Mouse (Mus musculus) CH12.LX (cell line): ENCODE measurements around the gene Mcl1. TPM values are rescaled to one million over a fixed set of nuclear protein-coding genes. Genes with fewer than 3 reads are reported as not detected.

Experiments used
- DNase-seq: peaks from one replicate; pipeline ENCODE4 v3.0.0-alpha.2; 2013; ENCODE audit errors: extremely low read depth
- H3K27ac ChIP-seq: 2 replicates; pipeline ENCODE4 v1.5.1; 2012; ENCODE audit warnings: low read depth, mild to moderate bottlenecking, control low read depth, moderate library complexity; ENCODE audit not compliant: insufficient read depth
- H3K27me3 ChIP-seq: replicated peaks from 2 replicates; pipeline ENCODE3; 2012; ENCODE audit warnings: inconsistent platforms
- H3K36me3 ChIP-seq, 2 experiments: replicated peaks in 1 of 2; 2 replicates each; pipeline versions ENCODE3 to v1.6.1; 2012; ENCODE audit warnings: inconsistent platforms in 1 of 2, low read length in 1 of 2, mild to moderate bottlenecking in 1 of 2, mixed read lengths in 1 of 2, moderate library complexity in 1 of 2; ENCODE audit not compliant: control insufficient read depth in 1 of 2, insufficient read depth in 1 of 2
- H3K4me1 ChIP-seq, 2 experiments: 2 replicates each; pipeline ENCODE4 v1.6.1; 2012; ENCODE audit warnings: inconsistent platforms in 1 of 2, moderate library complexity in 1 of 2; ENCODE audit not compliant: insufficient read depth in 2 of 2, control insufficient read depth in 1 of 2
- H3K4me2 ChIP-seq: 2 replicates; pipeline ENCODE4 v1.6.1; 2012; ENCODE audit warnings: low read depth, mild to moderate bottlenecking, control low read depth; ENCODE audit not compliant: poor library complexity, insufficient read depth, severe bottlenecking
- H3K4me3 ChIP-seq, 3 experiments: fragments of 150-350 bp in 1 of 3; sonication (generic) in 1 of 3; replicated peaks in 1 of 3; 2 replicates each; pipeline versions ENCODE3 to v1.5.1; 2011 to 2012; ENCODE audit warnings: low read depth in 2 of 3, low read length in 2 of 3, mild to moderate bottlenecking in 2 of 3, moderate library complexity in 2 of 3, control low read depth in 1 of 3, improper control_type of control experiment in 1 of 3, inconsistent platforms in 1 of 3, mixed read lengths in 1 of 3; ENCODE audit not compliant: poor library complexity in 1 of 3
- H3K79me2 ChIP-seq: replicated peaks from 2 replicates; pipeline ENCODE4 v1.6.1; 2012; ENCODE audit warnings: mild to moderate bottlenecking, moderate library complexity; ENCODE audit not compliant: control insufficient read depth, poor library complexity, insufficient read depth, severe bottlenecking; ENCODE audit errors: extremely low read depth
- H3K9ac ChIP-seq: 2 replicates; pipeline ENCODE4 v1.6.1; 2012; ENCODE audit warnings: low read depth, mild to moderate bottlenecking, control low read depth, moderate library complexity; ENCODE audit not compliant: insufficient read depth
- H3K9me3 ChIP-seq: replicated peaks from 2 replicates; pipeline ENCODE3; 2012; ENCODE audit warnings: low read length, inconsistent platforms, mixed read lengths
- BHLHE40 ChIP-seq: IDR thresholded peaks from 2 replicates; pipeline ENCODE4 v1.6.1; 2011; ENCODE audit warnings: mild to moderate bottlenecking, low read depth, low read length, improper control_type of control experiment
- CHD1 ChIP-seq: IDR thresholded peaks from 2 replicates; pipeline ENCODE4 v1.6.1; 2012; ENCODE audit warnings: low read depth, low read length, improper control_type of control experiment, inconsistent platforms
- CHD2 ChIP-seq: IDR thresholded peaks from 2 replicates; pipeline ENCODE4 v1.6.1; 2011; ENCODE audit warnings: low read length, improper control_type of control experiment
- CTCF ChIP-seq, 2 experiments: IDR thresholded peaks in 1 of 2; conservative IDR thresholded peaks in 1 of 2; 2 replicates each; pipeline ENCODE4 v1.5.1; 2011 to 2012; ENCODE audit warnings: low read depth in 2 of 2, low read length in 2 of 2, improper control_type of control experiment in 1 of 2, inconsistent platforms in 1 of 2, mild to moderate bottlenecking in 1 of 2, moderate library complexity in 1 of 2
- E2F4 ChIP-seq: IDR thresholded peaks from 2 replicates; pipeline ENCODE4 v1.6.1; 2011; ENCODE audit warnings: low read depth, low read length, improper control_type of control experiment; ENCODE audit not compliant: insufficient replicate concordance
- ELF1 ChIP-seq: IDR thresholded peaks from 2 replicates; pipeline ENCODE4 v1.6.1; 2014; ENCODE audit warnings: low read depth, mild to moderate bottlenecking, inconsistent platforms, low read length, improper control_type of control experiment
- EP300 ChIP-seq: IDR thresholded peaks from 2 replicates; pipeline ENCODE4 v1.6.1; 2011; ENCODE audit warnings: low read length, improper control_type of control experiment
- ETS1 ChIP-seq: conservative IDR thresholded peaks from 2 replicates; pipeline ENCODE4 v1.6.1; 2012; ENCODE audit warnings: low read depth, mild to moderate bottlenecking, inconsistent platforms, low read length, improper control_type of control experiment, moderate library complexity
- GABPA ChIP-seq: IDR thresholded peaks from 2 replicates; pipeline ENCODE4 v1.6.1; 2012; ENCODE audit warnings: low read depth, low read length, improper control_type of control experiment, inconsistent platforms; ENCODE audit not compliant: insufficient replicate concordance
- HCFC1 ChIP-seq: IDR thresholded peaks from 2 replicates; pipeline ENCODE4 v1.6.1; 2012; ENCODE audit warnings: low read depth, mild to moderate bottlenecking, inconsistent platforms, low read length, improper control_type of control experiment
- IRF4 ChIP-seq: IDR thresholded peaks from 2 replicates; pipeline ENCODE4 v1.6.1; 2014; ENCODE audit warnings: low read depth, mild to moderate bottlenecking, inconsistent platforms, low read length, improper control_type of control experiment
- JUN ChIP-seq: IDR thresholded peaks from 2 replicates; pipeline ENCODE4 v1.6.1; 2011; ENCODE audit warnings: low read depth, mild to moderate bottlenecking, low read length, improper control_type of control experiment, moderate library complexity; ENCODE audit not compliant: insufficient read depth
- JUND ChIP-seq: conservative IDR thresholded peaks from 2 replicates; pipeline ENCODE4 v1.6.1; 2011; ENCODE audit warnings: low read depth, low read length, improper control_type of control experiment
- KAT2A ChIP-seq: IDR thresholded peaks from 2 replicates; pipeline ENCODE4 v1.6.1; 2012; ENCODE audit warnings: low read length, improper control_type of control experiment, inconsistent platforms; ENCODE audit not compliant: insufficient replicate concordance
- MAFK ChIP-seq: IDR thresholded peaks from 2 replicates; pipeline ENCODE4 v1.6.1; 2011; ENCODE audit warnings: low read length, improper control_type of control experiment; ENCODE audit not compliant: insufficient replicate concordance
- MAX ChIP-seq: IDR thresholded peaks from 2 replicates; pipeline ENCODE4 v1.6.1; 2011; ENCODE audit warnings: low read length, improper control_type of control experiment
- MAZ ChIP-seq: IDR thresholded peaks from 2 replicates; pipeline ENCODE4 v1.6.1; 2012; ENCODE audit warnings: low read depth, mild to moderate bottlenecking, inconsistent platforms, low read length, improper control_type of control experiment, moderate library complexity
- MEF2A ChIP-seq: IDR thresholded peaks from 2 replicates; pipeline ENCODE4 v1.6.1; 2014; ENCODE audit warnings: low read depth, mild to moderate bottlenecking, inconsistent platforms, low read length, improper control_type of control experiment, borderline replicate concordance
- MXI1 ChIP-seq: IDR thresholded peaks from 2 replicates; pipeline ENCODE4 v1.6.1; 2011; ENCODE audit warnings: mild to moderate bottlenecking, low read depth, low read length, improper control_type of control experiment
- MYC ChIP-seq: IDR thresholded peaks from 2 replicates; pipeline ENCODE4 v1.6.1; 2011; ENCODE audit warnings: low read depth, mild to moderate bottlenecking, improper control_type of control experiment, low read length
- NELFE ChIP-seq: IDR thresholded peaks from 2 replicates; pipeline ENCODE4 v1.6.1; 2011; ENCODE audit warnings: low read depth, low read length, improper control_type of control experiment
- NRF1 ChIP-seq: IDR thresholded peaks from 2 replicates; pipeline ENCODE4 v1.6.1; 2014; ENCODE audit warnings: low read depth, mild to moderate bottlenecking, inconsistent platforms, low read length, improper control_type of control experiment, moderate library complexity
- PAX5 ChIP-seq: IDR thresholded peaks from 2 replicates; pipeline ENCODE4 v1.6.1; 2012; ENCODE audit warnings: low read length, inconsistent platforms, mixed read lengths
- POLR2A ChIP-seq: IDR thresholded peaks from 2 replicates; pipeline ENCODE4 v1.6.1; 2011; ENCODE audit warnings: low read depth, mild to moderate bottlenecking, improper control_type of control experiment, low read length
- POLR2AphosphoS2 ChIP-seq: IDR thresholded peaks from 2 replicates; pipeline ENCODE4 v1.6.1; 2011; ENCODE audit warnings: low read depth, low read length, improper control_type of control experiment
- RAD21 ChIP-seq: IDR thresholded peaks from 2 replicates; pipeline ENCODE4 v1.6.1; 2011; ENCODE audit warnings: low read depth, mild to moderate bottlenecking, low read length, improper control_type of control experiment, moderate library complexity
- RCOR1 ChIP-seq: conservative IDR thresholded peaks from 2 replicates; pipeline ENCODE4 v1.6.1; 2012; ENCODE audit warnings: low read depth, mild to moderate bottlenecking, inconsistent platforms, low read length, improper control_type of control experiment
- SIN3A ChIP-seq: IDR thresholded peaks from 2 replicates; pipeline ENCODE4 v1.6.1; 2012; ENCODE audit warnings: low read length, improper control_type of control experiment, inconsistent platforms
- SMC3 ChIP-seq: IDR thresholded peaks from 2 replicates; pipeline ENCODE4 v1.6.1; 2011; ENCODE audit warnings: low read depth, low read length, improper control_type of control experiment
- TBP ChIP-seq: conservative IDR thresholded peaks from 2 replicates; pipeline ENCODE4 v1.6.1; 2011; ENCODE audit warnings: low read depth, low read length, improper control_type of control experiment
- TCF12 ChIP-seq: IDR thresholded peaks from 2 replicates; pipeline ENCODE4 v1.6.1; 2014; ENCODE audit warnings: low read depth, mild to moderate bottlenecking, inconsistent platforms, low read length, improper control_type of control experiment
- UBTF ChIP-seq: IDR thresholded peaks from 2 replicates; pipeline ENCODE4 v1.6.1; 2012; ENCODE audit warnings: low read depth, mild to moderate bottlenecking, inconsistent platforms, low read length, improper control_type of control experiment, moderate library complexity
- USF1 ChIP-seq: IDR thresholded peaks from 2 replicates; pipeline ENCODE4 v1.6.1; 2014; ENCODE audit warnings: low read depth, mild to moderate bottlenecking, inconsistent platforms, low read length, improper control_type of control experiment
- USF2 ChIP-seq: conservative IDR thresholded peaks from 2 replicates; pipeline ENCODE4 v1.6.1; 2011; ENCODE audit warnings: low read depth, low read length, improper control_type of control experiment
- ZC3H11A ChIP-seq: IDR thresholded peaks from 2 replicates; pipeline ENCODE4 v1.6.1; 2012; ENCODE audit warnings: low read depth, mild to moderate bottlenecking, inconsistent platforms, low read length, improper control_type of control experiment
- ZKSCAN1 ChIP-seq: IDR thresholded peaks from 2 replicates; pipeline ENCODE4 v1.6.1; 2012; ENCODE audit warnings: low read depth, inconsistent platforms, low read length, improper control_type of control experiment, borderline replicate concordance
- ZMIZ1 ChIP-seq: IDR thresholded peaks from 2 replicates; pipeline ENCODE4 v1.6.1; 2012; ENCODE audit warnings: low read depth, mild to moderate bottlenecking, inconsistent platforms, low read length, improper control_type of control experiment
- ZNF384 ChIP-seq: IDR thresholded peaks from 2 replicates; pipeline ENCODE4 v1.6.1; 2012; ENCODE audit warnings: low read depth, low read length, improper control_type of control experiment, inconsistent platforms
- dilution Hi-C: fragments of 300-500 bp; cut with MboI; formaldehyde crosslinking; loops from 2 replicates; pipeline ENCODE4 v1.14.3; 2020; ENCODE audit warnings: low sequenced_read_pairs; ENCODE audit not compliant: extremely low pct_unique_long_range_greater_than_20kb, extremely low pct_ligation_motif_present
- in situ Hi-C: fragments of 300-500 bp; cut with MboI; formaldehyde crosslinking; loops from 3 replicates; pipeline ENCODE4 v1.14.3; 2019; ENCODE audit warnings: low sequenced_read_pairs, low pct_ligation_motif_present, low pct_unique_long_range_greater_than_20kb, mixed read lengths
- polyA plus RNA-seq: library from polyadenylated mRNA; unstranded; fragments of >175 nt; gene quantifications from 2 replicates; pipeline ENCODE4 v1.2.1, GENCODE M21; 2012; ENCODE audit warnings: low read depth; ENCODE audit not compliant: insufficient read length
- total RNA-seq, 2 experiments: library from RNA; depleted of rRNA; stranded (reverse); fragments of 300-350 nt in 1 of 2; fragments of >200 nt in 1 of 2; gene quantifications; 2 replicates each; pipeline ENCODE4 v1.2.3; 2012 to 2014

The Mcl1 gene
- total and polyA plus RNA-seq, 3 experiments = 95.9 to 225 (median 188) TPM

- no peaks in the 10 kb centered on the region for H3K9me3 ChIP-seq
- peak overlapping the region; percentile 34; the same call in 1 of the 2 replicates for H3K27ac ChIP-seq
- no peaks in the 10 kb centered on the region for H3K36me3 ChIP-seq
- H3K9ac ChIP-seq = no peak overlapping the region
- H3K79me2 ChIP-seq = no peaks in the 10 kb centered on the region
- no peak for DNase-seq
- no peaks in the 10 kb centered on the region for H3K27me3 ChIP-seq
- in situ Hi-C loops (no loop called here), dilution Hi-C loops (no loop called here)
- H3K4me3 ChIP-seq = no peak overlapping the region
- TF ChIP-seq E2F4 (no peak), JUN (no peak), MYC (peak; percentile 20; the same call in 1 of the 2 replicates), GABPA (no peak), CTCF (conservative IDR thresholded peaks at IDR 0.05 in 1 of 2, IDR thresholded peaks at IDR 0.05 in 1 of 2; ENCODE audit: low read depth in 2 of 2, low read length in 2 of 2) (peak in 1 of 2 experiments; percentile 57; a peak in 2 of 4 replicates), EP300 (peak; percentile 32; the same call in 1 of the 2 replicates), MEF2A (peak; percentile 91), TBP (no peak), ELF1 (0 out of 2 replicates have a peak, but pooled peaks have one; percentile 19), CHD1 (no peak), KAT2A (0 out of 2 replicates have a peak, but pooled peaks have one; percentile 28), HCFC1 (0 out of 2 replicates have a peak, but pooled peaks have one; percentile 11), MXI1 (no peak), RAD21 (peak; percentile 58), USF2 (no peak), MAX (0 out of 2 replicates have a peak, but pooled peaks have one; percentile 33), ETS1 (peak; percentile 50; the same call in 1 of the 2 replicates), SIN3A (no peak), MAZ (no peak; the same call in 1 of the 2 replicates), ZC3H11A (no peak), UBTF (no peak), SMC3 (peak; percentile 57), POLR2A (no peak), NRF1 (no peak), PAX5 (no peak), ZKSCAN1 (no peak), ZNF384 (peak; percentile 83), NELFE (0 out of 2 replicates have a peak, but pooled peaks have one; percentile 20), POLR2AphosphoS2 (no peak), ZMIZ1 (no peak), JUND (no peak), TCF12 (no peak; the same call in 1 of the 2 replicates), BHLHE40 (0 out of 2 replicates have a peak, but pooled peaks have one; percentile 10), USF1 (no peak), CHD2 (no peak), RCOR1 (no peak), IRF4 (peak; percentile 49; the same call in 1 of the 2 replicates), MAFK (no peak)
- peak overlapping the region; percentile 48 for H3K4me2 ChIP-seq
- H3K4me1 ChIP-seq = peaks cover 19 to 49% of the 10 kb centered on the region in 2 experiments
Observed at GRCm38 (mm10) chr3:95689171-95689915, 30.8 kb downstream of the Mcl1 start.
